Mouse (Mus musculus) cerebellum, adult 18-20 months (tissue): ENCODE results near the gene Atp2b2.

Experiments
- DNase-seq, 2 experiments: peaks; one replicate each; pipeline ENCODE4 v3.0.0; 2021

Atp2b2 gene

GRCm38 (mm10) chr6:113695766-113696355, 346.6 kb downstream of the Atp2b2 start:
- DNase-seq = no peak

- DNase-seq = no peak
Observed at GRCm38 (mm10) chr6:113695203-113695602, 347.2 kb downstream of the Atp2b2 start.
